Mouse (Mus musculus) left cerebral cortex, adult 8-10 months (tissue): ENCODE results near the gene Iffo2. TPM values are rescaled to one million over a fixed set of nuclear protein-coding genes. Genes with fewer than 3 reads are reported as not detected.

ENCODE experiments used
- DNase-seq, 2 experiments: peaks; one replicate each; pipeline ENCODE4 v3.0.0; 2022; ENCODE audit warnings: low spot score in 2 of 2
- microRNA-seq, 2 experiments: library from miRNA; unstranded; fragments of <30 nt; microRNA quantifications; one replicate each; pipeline ENCODE4 v1.2.0; 2022
- total RNA-seq, 4 experiments: library from RNA; stranded (reverse); gene quantifications; 2 replicates each; pipeline ENCODE4 v1.2.4; 2022

Iffo2 gene
- total RNA-seq, 4 experiments from 2014 or later = 18.1 to 19.8 (median 18.5) TPM

DNA sequence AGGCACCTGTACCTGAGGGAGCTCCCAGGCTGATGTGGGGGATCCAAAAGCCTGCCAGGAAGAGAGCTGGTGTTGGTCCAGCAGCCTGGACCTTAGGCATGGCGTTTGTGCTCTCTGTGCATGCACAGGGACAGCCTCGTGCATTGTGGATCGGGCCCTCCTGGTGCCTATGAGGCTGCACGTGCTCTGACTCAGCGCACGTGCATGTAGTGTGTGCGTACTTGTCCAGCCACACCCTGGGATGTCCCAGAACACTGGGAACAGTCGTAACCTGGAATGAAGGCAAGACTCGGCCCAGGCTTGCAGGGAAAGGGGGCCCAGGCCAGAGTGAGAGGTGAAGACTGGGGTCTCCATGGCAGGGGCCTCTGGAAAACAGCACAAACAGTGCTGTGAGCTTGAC lies 107.5 kb downstream of the Iffo2 start:
- no peak for DNase-seq

DNA sequence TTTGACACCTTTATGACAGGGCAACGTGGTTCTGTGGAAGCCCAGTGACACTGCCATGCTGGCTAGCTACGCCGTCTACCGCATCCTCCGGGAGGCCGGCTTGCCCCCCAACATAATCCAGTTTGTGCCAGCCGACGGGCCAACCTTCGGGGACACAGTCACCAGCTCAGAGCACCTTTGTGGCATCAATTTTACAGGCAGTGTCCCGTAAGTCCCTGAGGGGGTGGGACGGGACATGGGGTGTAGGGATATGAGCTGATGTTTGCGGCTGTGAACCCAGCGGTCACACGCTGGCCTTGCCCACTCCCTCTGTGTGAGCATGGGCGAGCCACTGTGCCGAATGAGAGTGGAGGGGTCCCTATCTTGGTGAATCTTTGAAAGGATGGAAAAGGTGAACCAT lies 108.0 kb downstream of the Iffo2 start:
- no peak for DNase-seq

DNA sequence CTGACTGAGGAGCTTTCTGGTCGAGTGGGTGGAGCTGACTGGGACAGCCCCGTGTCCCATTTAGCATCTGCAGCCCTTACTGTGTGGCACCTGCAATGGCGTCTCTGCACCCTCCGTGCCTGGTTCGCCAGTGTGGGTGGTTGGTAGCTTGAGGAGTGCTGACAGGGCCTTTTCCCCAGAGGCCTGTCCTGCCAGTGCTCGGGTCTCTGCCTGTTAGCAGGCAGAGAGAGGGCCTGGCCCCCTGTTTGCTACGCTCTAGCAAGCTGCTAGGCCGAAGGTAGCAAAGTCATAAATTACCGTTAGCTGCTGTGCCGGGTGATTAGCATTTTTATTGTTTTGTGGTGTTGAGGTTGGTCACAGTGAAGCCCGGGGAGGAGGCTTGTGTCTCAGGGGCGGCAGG lies 109.5 kb downstream of the Iffo2 start:
- no peak for DNase-seq

DNA sequence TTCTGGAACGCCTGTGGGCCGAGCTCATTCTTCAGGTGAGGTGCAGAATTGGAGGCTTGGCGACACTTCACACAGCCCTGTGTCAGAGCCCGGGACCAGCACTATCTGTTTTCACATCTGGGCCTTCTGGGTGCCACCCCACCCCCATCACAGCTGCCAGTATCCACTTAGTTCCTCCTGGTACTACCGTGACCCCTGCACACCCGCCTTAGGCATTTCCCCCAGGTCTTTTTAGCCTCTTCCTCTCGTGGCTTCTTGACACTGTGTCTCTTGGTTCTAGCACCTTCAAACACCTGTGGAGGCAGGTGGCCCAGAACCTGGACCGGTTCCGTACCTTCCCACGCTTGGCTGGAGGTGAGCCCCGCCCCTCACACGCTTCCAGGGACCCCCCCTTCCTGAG lies 110.0 kb downstream of the Iffo2 start:
- no peak for DNase-seq

DNA sequence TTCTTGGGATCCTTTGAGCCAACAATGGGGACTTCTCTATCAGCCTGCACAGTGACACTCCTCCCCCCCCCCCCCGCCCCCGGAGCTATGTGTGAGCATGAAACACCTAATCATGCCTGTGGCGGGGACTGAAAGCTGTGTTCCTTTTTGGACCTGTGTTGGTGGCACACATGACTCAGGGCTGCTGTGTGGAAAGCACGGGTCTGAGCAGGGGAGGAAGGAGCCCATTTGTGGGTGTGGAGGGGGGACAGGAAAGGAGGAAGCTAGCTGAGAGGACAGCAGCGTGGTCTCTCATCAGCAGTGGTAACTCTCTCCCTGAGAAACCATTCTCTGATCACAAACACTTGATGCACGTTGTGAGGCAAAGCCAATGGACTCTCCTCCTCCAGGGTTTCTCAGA lies 110.4 kb downstream of the Iffo2 start:
- DNase-seq = no peak

DNA sequence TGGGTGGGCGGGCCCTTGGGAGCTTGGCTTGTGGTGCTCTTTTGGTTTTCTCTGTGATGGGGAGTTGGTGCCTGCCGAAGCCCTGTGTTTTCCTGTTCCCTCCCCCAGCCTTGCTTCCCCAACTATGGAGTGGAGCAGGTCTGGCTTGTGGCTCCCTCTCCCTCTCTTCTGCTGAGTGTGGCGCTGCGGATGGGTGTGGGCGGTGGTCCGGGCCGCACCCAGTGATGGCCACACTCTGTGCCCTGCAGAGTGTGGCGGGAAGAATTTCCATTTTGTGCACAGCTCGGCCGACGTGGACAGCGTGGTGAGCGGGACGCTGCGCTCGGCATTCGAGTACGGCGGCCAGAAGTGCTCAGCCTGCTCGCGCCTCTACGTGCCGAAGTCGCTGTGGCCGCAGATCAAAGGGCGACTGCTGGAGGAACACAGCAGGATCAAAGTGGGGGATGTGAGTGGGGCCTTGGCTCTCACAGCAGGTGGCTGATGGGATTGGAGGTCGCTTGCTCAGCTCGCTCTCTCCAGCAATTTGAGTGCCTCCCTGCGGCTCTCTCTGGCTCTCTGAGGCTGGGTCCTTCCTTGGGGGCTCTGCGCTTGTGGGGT lies 111.6 kb downstream of the Iffo2 start:
- DNase-seq = no peak

DNA sequence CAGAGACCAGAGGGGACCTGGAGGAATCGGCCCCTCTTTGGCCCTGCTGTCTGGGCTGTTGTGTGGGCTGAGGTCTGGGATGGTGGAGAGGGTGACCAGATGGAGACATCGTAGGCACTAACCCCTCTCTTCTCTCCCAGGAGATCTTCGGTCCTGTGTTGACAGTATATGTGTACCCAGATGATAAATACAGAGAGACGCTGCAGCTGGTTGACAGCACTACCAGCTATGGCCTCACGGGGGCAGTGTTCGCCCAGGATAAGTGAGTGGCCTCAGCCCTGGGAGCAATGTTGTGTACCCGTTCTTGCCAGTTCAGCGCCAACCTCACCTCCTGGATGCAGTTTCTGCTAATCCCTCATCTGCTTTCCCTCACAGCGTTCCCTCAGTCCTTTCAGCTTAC lies 113.6 kb downstream of the Iffo2 start:
- DNase-seq = peak in 1 of 2 experiments; percentile 83

DNA sequence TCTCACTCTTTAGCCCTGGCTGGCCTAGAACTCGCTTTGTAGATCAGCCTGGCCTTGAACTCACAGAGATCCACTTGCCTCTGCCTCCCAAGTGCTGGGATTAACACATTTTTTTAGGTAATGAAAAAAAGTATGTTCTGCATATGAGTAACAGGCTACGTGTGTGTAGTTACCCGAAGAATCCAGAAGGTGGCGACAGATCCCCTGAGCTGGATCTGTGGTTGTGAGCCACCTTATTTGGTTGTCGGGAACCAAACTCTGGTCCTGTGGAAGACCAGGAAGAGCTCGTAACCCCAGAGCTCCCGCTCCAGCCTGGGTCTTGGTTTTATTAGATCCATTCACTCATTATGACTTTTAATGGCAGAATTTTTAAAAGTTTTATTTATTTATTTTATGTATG lies 116.6 kb downstream of the Iffo2 start:
- DNase-seq = no peak

DNA sequence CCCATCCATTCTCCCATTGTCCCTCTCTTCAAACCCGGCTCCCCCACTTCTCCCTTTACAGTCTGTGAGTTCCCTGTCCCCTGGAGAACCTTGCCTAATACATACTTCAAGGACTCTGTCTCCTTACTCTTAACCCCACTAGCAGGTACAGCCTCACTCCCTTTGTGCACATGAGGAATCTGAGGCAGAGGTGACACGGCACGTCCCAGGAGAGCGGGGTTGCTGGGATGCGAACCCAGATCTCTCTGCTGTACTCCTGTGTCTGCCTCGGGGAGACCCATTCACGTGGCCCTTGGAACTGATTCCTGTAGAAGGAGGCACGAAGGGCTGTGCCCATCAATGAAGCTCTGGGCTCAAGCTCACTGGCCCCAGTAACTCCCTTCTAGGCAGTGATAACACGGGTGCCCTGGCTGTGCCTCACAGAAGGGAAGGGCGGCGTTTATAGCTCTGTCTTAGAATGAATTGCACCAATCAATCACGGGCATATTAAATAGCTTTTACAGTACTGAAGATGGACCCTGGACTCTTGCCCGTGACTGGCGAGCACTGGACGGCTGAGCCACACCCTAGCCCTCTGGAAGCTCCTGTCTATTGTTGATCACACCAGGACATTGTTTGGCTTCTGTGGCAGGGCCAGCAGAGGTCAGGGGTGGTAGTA lies 119.9 kb downstream of the Iffo2 start:
- DNase-seq = no peak

DNA sequence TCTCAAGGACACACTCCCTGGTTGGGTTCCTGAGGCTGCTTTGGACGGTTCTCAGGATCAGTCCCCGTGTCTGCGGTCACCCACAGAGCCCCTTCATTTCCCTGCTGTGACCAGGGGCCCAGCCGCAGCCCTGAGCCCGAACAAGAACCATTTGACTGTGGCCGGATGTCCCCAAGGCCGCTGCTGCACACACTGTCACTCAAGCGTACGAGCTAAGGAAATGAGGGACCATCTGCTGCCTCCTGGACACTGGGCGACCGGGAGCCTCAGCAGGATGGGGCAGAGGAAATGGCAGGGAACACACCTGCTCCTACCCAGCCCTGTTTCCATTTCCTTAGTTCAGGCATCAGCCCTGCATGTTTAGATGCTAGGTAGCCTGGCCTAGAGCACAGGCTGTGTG lies 120.6 kb downstream of the Iffo2 start:
- no peak for DNase-seq

DNA sequence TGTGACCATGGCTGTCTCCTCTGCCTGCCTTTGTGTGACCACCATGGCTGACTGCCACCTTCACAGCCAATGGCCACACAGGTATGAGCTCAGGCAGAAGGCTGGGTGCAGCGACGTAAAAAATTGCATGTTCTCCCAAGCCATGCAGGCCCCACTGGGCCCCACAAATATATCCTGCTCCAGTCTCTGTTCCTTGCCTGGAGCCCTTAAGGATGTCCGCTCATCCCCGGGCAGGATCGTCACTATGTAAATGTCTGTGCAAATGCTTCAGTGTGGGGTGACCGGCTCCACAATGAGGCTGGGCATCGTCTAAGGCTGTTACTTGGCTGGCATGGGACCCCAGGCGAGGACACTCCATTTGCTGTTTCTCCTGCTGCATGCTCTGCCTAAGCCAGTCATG lies 122.9 kb downstream of the Iffo2 start, which contains the start of gene Tas1r2:
Tas1r2 (plus strand) TSS at position 301 of the 400 bp plus-strand sequence.
- DNase-seq = no peak

DNA sequence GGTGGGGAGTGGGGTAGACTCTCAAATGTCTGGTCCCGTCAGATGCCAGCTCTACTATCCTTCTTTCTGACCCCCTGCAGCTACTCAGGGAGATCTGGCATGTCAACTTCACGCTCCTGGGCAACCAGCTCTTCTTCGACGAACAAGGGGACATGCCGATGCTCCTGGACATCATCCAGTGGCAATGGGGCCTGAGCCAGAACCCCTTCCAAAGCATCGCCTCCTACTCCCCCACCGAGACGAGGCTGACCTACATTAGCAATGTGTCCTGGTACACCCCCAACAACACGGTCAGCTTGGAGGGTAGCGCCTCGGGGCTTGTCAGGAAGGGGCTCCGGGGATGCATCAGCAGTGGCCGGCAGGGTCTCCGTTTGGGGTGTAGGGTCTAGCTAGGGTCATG lies 131.5 kb downstream of the Iffo2 start:
- no peak for DNase-seq

DNA sequence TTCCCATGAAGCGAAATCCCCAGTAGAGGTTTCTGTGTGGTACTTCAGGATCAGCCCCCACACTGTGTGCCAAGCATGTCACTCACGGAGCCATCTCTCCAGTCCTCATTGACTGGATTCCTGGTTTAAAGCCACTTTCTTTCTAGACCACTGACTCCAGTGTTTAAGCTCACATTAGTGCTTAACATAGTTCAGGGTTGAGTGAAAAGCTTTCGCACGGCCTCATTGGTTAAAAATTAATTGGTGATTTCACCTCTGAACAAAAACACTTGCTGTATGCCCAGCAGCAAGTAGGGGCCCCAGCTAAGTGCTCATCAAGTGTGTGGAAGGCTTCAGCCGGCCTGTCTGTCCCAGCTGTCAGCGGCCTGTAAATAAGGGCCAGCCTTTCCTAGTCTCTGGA lies 137.3 kb downstream of the Iffo2 start:
- DNase-seq = no peak

DNA sequence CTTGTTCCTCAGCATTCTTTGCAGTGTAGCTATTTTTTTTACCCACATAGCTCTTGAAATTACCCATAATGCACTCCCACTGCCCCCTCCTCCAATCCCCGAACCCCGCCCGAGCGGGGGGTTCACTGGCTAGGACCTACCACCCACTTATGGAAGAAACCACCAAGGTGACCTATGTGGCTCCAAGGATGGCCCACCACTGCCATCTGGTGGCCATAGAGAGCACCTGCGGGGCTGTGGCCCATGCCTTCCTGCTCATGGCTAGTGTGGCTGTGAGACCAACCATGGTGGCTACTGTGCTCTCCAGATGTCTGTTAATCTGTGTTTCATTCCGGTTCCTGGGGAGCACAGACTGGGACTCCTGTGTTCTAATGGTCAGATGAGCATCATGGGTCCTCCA lies 139.5 kb downstream of the Iffo2 start:
- peak in 1 of 2 experiments; percentile 7 for DNase-seq

Small RNA genes lying within 50 kb of the gene (microRNA-seq; reads per million reads assigned to microRNA genes)
- 0 reads per million in 2 experiments for gene Gm25571
- 1.8 to 2.5 reads per million in 2 experiments for gene Mir7020

Other genes starting within 250 kb of the Iffo2 start
- 10 to 100 TPM; 12.3 to 18.9 (median 14.4) TPM for gene Pqlc2, start 219.8 kb upstream of the Iffo2 start, total RNA-seq
- 10 to 100 TPM; 20.4 to 29.5 (median 26.9) TPM for gene Akr7a5, start 219.8 kb upstream of the Iffo2 start, total RNA-seq
- 10 to 100 TPM; 43.2 to 54.3 (median 49.8) TPM for gene Mrto4, start 178.0 kb upstream of the Iffo2 start, total RNA-seq
- 10 to 100 TPM; 89.4 to 92.6 (median 91.1) TPM for gene Emc1, start 178.0 kb upstream of the Iffo2 start, total RNA-seq
- 100 to 1,000 TPM; 149 to 211 (median 162) TPM for gene Ubr4, start 177.9 kb upstream of the Iffo2 start, total RNA-seq
- gene Gm21969, start 72.6 kb downstream of the Iffo2 start, total RNA-seq = not detected
- 10 to 100 TPM; 17.4 to 19.5 (median 19.0) TPM for gene Aldh4a1, start 92.3 kb downstream of the Iffo2 start, total RNA-seq
- not detected for gene Tas1r2, start 123.0 kb downstream of the Iffo2 start, total RNA-seq